Mouse (Mus musculus) duodenum, adult 2 months (tissue): ENCODE measurements around the gene Nceh1. TPM values are rescaled to one million over a fixed set of nuclear protein-coding genes. Genes with fewer than 3 reads are reported as not detected.

Experiments used
- polyA plus RNA-seq: library from polyadenylated mRNA; depleted of rRNA; stranded (reverse); fragments of >200 nt; gene quantifications from 2 replicates; pipeline ENCODE4 v1.2.3, GENCODE M21; 2012; ENCODE audit warnings: low replicate concordance; rRNA removed

Nceh1 gene
- 9.1 and 11.9 TPM in 2 replicates for polyA plus RNA-seq

DNA sequence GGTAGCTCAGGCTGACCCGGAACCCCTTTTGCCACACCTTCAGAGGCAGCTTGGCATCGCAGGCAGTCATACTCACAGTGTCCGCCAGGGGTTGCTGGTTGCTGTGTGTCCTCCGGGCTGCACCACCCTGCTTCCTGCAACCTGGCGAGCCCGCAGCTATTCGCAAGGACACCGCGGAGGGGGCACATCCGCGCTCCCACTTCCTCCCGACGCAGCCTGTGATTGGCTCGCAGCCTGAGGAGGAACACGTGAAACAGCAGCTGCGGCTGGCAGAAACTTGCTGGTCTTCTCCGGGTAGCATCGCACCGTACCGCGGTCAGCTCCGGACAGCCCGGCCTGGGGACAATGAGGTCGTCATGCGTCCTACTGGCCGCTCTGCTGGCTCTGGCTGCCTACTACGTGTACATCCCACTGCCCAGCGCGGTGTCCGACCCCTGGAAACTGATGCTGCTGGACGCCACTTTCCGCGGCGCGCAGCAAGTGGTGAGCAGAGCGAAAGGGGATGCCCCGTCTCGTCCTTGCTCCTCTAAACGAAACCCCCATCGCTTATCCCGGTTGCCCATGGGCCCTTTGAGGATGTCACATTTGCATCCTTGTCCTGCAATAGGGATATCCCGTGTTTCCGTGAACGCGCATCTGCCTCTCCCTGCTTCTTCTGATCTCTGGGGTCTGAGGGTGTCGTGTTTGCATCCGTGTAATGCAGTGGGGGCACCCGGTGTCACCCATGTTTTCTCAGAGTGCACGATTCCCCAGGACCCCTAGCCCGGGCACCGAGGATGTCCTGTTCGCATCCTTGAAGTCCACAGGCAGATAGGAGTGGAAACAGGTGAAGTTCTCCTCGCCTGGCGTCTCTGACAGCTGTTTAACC lies at the start of gene Nceh1:
TSS of gene Nceh1 (plus strand) at position 233 of the 868 bp plus-strand sequence.

DNA sequence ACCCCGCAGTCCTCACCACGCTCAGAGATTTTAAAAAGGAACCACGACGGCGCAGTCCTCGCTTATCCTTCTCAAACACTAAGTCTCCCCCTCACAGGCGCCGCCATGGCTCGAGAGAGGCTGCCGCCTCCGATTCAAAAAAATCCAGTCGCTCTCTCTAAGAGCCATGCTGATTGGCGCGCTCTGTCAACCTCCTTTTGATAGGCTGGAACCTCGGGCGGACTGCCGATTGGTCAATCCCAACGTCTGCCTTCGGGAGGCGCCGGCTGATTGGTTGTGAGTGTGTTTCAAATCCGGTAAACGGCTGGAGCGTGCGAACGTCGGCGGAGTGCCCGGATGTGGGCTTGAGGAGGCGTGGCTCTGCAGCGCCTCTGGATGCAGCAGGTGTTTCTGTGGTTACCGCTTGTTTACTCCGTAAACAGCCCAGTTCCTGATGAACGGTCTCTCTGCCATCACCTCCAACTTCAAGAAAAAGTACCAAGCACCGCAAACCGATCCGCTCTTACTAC lies 29.0 kb upstream of the Nceh1 start, which contains the start of gene Ect2:
TSS of gene Ect2 (minus strand) at position 178 of the 509 bp plus-strand sequence.

DNA sequence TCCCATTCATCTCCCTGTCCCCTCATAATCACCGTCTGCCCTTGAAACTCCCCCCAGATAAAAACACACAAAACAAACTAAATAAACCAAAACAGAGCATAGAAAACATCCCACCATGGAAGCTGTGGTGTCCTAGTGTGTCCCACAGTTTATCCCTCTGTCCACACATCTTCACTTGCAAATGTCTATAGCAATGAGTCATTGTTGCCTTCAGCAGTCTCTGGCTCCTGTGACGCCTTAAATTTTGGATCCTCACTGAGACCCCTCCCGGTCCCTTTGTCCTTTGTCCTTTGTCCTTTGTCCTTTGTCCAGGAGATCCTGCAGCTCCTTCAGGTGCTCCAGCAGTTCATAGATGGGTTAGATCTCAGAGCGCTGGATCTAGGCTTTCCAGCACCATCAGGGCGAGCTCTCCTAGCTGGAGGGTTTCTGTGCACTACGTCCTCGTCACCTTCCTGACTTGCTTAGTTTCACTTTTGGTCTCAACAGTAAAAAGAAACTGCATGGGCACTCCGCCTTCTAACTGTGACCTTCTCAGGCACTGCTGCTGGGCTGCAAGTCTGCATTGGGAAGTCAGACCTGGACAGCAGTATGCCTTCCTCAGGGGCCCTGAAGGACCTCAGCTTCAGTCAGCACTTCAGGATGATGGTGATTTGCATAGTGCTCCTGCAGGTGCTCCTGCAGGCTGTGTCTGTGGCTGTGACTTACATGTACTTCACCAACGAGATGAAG lies 134.0 kb downstream of the Nceh1 start, which contains the start of gene Tnfsf10:
TSS of gene Tnfsf10 (plus strand) at position 470 of the 729 bp plus-strand sequence.

Other genes starting within 250 kb of the Nceh1 start
- gene Ect2, start 29.1 kb upstream of the Nceh1 start, polyA plus RNA-seq = 0.94 and 1.3 TPM in 2 replicates
- gene Tnfsf10, start 134.1 kb downstream of the Nceh1 start, polyA plus RNA-seq = 4.0 and 4.5 TPM in 2 replicates
- not detected in 2 replicates for gene Ghsr, start 188.4 kb downstream of the Nceh1 start, polyA plus RNA-seq